Mouse (Mus musculus): Measurements from ENCODE around the gene Nr1i3.

DNA sequence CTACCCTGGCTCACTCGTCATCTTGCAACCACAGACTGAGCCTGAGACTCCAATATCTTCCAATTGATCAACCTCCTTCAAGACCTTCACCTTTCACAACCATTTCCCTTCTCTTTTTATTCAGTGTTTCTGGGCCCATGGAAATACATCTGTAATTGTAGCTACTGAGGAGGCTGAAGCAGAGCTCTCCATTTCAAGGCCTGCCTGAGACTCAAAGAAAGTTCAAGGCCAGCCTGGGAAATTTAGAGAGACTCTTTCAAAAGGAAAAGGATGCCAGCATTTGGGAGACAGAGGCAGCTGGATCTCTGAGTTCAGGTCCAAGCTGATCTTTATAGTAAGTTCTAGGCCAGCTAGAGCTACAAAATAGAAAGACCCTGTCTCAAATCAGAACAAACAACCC lies 14.1 kb downstream of the Nr1i3 start:
- TF ChIP-seq CTCF (IDR thresholded peaks at IDR 0.05; ENCODE audit: low read depth, low read length): no peak
- TF ChIP-seq POLR2A (IDR thresholded peaks at IDR 0.05; ENCODE audit: borderline replicate concordance, low read depth, low read length): no peak
